ENCODE assay signal across 9 mouse cellular contexts in the genomic region with DNA sequence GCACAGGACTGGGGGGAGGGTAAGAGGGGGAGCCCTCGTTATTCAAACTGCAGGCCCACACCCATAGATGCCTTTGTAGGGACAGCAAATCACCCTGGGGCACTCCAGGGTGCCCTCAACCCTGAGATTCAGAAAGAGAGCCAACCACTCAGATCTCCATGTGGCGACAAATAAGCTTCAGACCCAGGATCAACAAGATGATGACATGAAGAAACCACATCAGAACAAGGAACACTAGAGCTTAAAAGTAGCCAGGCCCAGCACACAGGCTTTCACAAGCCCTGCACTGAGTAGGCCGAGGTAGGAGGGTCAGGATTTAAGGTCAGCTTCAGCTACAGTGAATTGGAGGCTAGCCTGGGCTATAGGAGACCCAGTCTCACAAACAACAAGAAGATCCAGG. TPM values are rescaled to one million over a fixed set of nuclear protein-coding genes. Genes with fewer than 3 reads are reported as not detected.
DNase-seq lines count a peak whose midpoint lies in the region; ATAC-seq lines count a peak whose summit lies in the region.
"Had no signal": no experiment of that assay in that cellular context is flagged by ENCODE, and none has a peak within 500 bp of the region (broad histone marks: within the 10 kb centered on the region; RNA-seq: fewer than 3 reads in every experiment).

No protein-coding gene starts in this region.

- no peaks in the 10 kb centered on the region for H3K9me3 ChIP-seq in heart, embryonic 12.5 days (replicated peaks)
- H3K9me3 ChIP-seq in hindbrain, embryonic 13.5 days = no peaks in the 10 kb centered on the region
- no peaks in the 10 kb centered on the region for H3K9me3 ChIP-seq in midbrain, embryonic 12.5 days

- H3K27ac ChIP-seq in heart, embryonic 12.5 days (ENCODE audit: poor library complexity, severe bottlenecking) = peak overlapping the region; percentile 85
- peak overlapping the region; percentile 63 for H3K27ac ChIP-seq in hindbrain, embryonic 13.5 days
- H3K27ac ChIP-seq in midbrain, embryonic 12.5 days (replicated peaks) = peak overlapping the region; percentile 66
- H3K27ac ChIP-seq: left cerebral cortex, adult 2 months had no signal

- 57% methylated on average over 3 of the region's 3 CpGs for WGBS in heart, embryonic 12.5 days
- WGBS in hindbrain, embryonic 13.5 days = 60% methylated on average over 3 of the region's 3 CpGs
- WGBS in midbrain, embryonic 12.5 days = 62% methylated on average over 3 of the region's 3 CpGs

- H3K4me2 ChIP-seq in heart, embryonic 12.5 days = no peak overlapping the region
- no peak overlapping the region for H3K4me2 ChIP-seq in hindbrain, embryonic 13.5 days
- no peak overlapping the region for H3K4me2 ChIP-seq in midbrain, embryonic 12.5 days (replicated peaks)

- ATAC-seq in heart, embryonic 12.5 days (ENCODE audit: insufficient number of reproducible peaks, low FRiP score) = no peak; the same call in 1 of the 2 replicates
- ATAC-seq in hindbrain, embryonic 13.5 days (ENCODE audit: low FRiP score) = peak; percentile 29
- ATAC-seq in midbrain, embryonic 12.5 days (ENCODE audit: low FRiP score, low read depth) = no peak

- H3K4me1 ChIP-seq in heart, embryonic 12.5 days (replicated peaks) = peaks cover 49% of the 10 kb centered on the region
- H3K4me1 ChIP-seq in hindbrain, embryonic 13.5 days (replicated peaks) = peaks cover 59% of the 10 kb centered on the region
- H3K4me1 ChIP-seq in midbrain, embryonic 12.5 days = peaks cover 31% of the 10 kb centered on the region

- no peak for DNase-seq in heart, adult 18-20 months
- peak; percentile 73 for DNase-seq in ES-CJ7 (ENCODE audit: low read depth, low spot score)
- DNase-seq in cerebellum, postnatal 14 days = no peak
- DNase-seq in cerebellum, adult 11-12 months = no peak
- no peak for DNase-seq in adrenal gland, postnatal 14 days

- peak overlapping the region; percentile 6; the same call in 1 of the 2 replicates for H3K9ac ChIP-seq in heart, embryonic 12.5 days
- no peak overlapping the region for H3K9ac ChIP-seq in hindbrain, embryonic 13.5 days
- H3K9ac ChIP-seq in midbrain, embryonic 12.5 days (replicated peaks) = no peak overlapping the region

- H3K36me3 ChIP-seq in heart, embryonic 12.5 days = peaks cover 36% of the 10 kb centered on the region
- H3K36me3 ChIP-seq in hindbrain, embryonic 13.5 days = peaks cover 26% of the 10 kb centered on the region
- H3K36me3 ChIP-seq in midbrain, embryonic 12.5 days = peaks cover 35% of the 10 kb centered on the region

- H3K27me3 ChIP-seq in heart, embryonic 12.5 days (replicated peaks) = no peaks in the 10 kb centered on the region
- no peaks in the 10 kb centered on the region for H3K27me3 ChIP-seq in hindbrain, embryonic 13.5 days
- H3K27me3 ChIP-seq in midbrain, embryonic 12.5 days = no peaks in the 10 kb centered on the region

- no peak overlapping the region for H3K4me3 ChIP-seq in heart, embryonic 12.5 days
- no peak overlapping the region for H3K4me3 ChIP-seq in hindbrain, embryonic 13.5 days
- H3K4me3 ChIP-seq in midbrain, embryonic 12.5 days = no peak overlapping the region
- H3K4me3 ChIP-seq: left cerebral cortex, adult 2 months had no signal

RNA-seq across cellular contexts. Expression of a gene that starts 11.3 kb away (rescaled TPM):
- polyA plus RNA-seq in heart, embryonic 12.5 days (2016; fragmentation: Nextera tagmentation; extraction: Ambion mirVana) = 32.1 and 35.6 TPM in 2 replicates
- 10 to 100 TPM; 40.5 to 41.1 TPM for total RNA-seq in heart, adult 18-20 months (2021)
- 103 and 105 TPM in 2 replicates for polyA plus RNA-seq in hindbrain, embryonic 13.5 days (2015; fragmentation: Nextera tagmentation; extraction: Ambion mirVana)
- polyA plus RNA-seq in midbrain, embryonic 12.5 days (2016; fragmentation: Nextera tagmentation; extraction: Ambion mirVana) = 82.7 and 93.7 TPM in 2 replicates
- 73.1 and 86.5 TPM in 2 replicates for total RNA-seq in adrenal gland, postnatal 14 days (2021)

RNA-seq across cellular contexts. Expression of a gene that starts 16.7 kb away (rescaled TPM):
- polyA plus RNA-seq in heart, embryonic 12.5 days (2016; fragmentation: Nextera tagmentation; extraction: Ambion mirVana) = 1.0 and 1.1 TPM in 2 replicates
- 1 to 10 TPM; 1.4 to 2.0 TPM for total RNA-seq in heart, adult 18-20 months (2021)
- polyA plus RNA-seq in hindbrain, embryonic 13.5 days (2015; fragmentation: Nextera tagmentation; extraction: Ambion mirVana) = 0.12 and 0.14 TPM in 2 replicates
- 0.17 TPM in 1 of 2 replicates, not detected in the other for polyA plus RNA-seq in midbrain, embryonic 12.5 days (2016; fragmentation: Nextera tagmentation; extraction: Ambion mirVana)
- total RNA-seq in adrenal gland, postnatal 14 days (2021) = 0.79 and 1.0 TPM in 2 replicates
- total RNA-seq: left cerebral cortex, adult 2 months had no signal

RNA-seq across cellular contexts. Expression of a gene that starts 24.1 kb away (rescaled TPM):
- polyA plus RNA-seq in heart, embryonic 12.5 days (2016; fragmentation: Nextera tagmentation; extraction: Ambion mirVana) = 289 and 301 TPM in 2 replicates
- total RNA-seq in heart, adult 18-20 months (2021) = 10 to 100 TPM; 66.7 to 73.1 TPM
- polyA plus RNA-seq in hindbrain, embryonic 13.5 days (2015; fragmentation: Nextera tagmentation; extraction: Ambion mirVana) = 191 and 193 TPM in 2 replicates
- 255 and 263 TPM in 2 replicates for polyA plus RNA-seq in midbrain, embryonic 12.5 days (2016; fragmentation: Nextera tagmentation; extraction: Ambion mirVana)
- 76.0 and 78.6 TPM in 2 replicates for total RNA-seq in adrenal gland, postnatal 14 days (2021)

RNA-seq across cellular contexts. Expression of a gene that starts 33.0 kb away (rescaled TPM):
- 0.65 and 0.71 TPM in 2 replicates for polyA plus RNA-seq in heart, embryonic 12.5 days (2016; fragmentation: Nextera tagmentation; extraction: Ambion mirVana)
- total RNA-seq in heart, adult 18-20 months (2021) = 1 to 10 TPM; 1.6 to 2.5 TPM
- 1.5 and 1.9 TPM in 2 replicates for polyA plus RNA-seq in hindbrain, embryonic 13.5 days (2015; fragmentation: Nextera tagmentation; extraction: Ambion mirVana)
- polyA plus RNA-seq in midbrain, embryonic 12.5 days (2016; fragmentation: Nextera tagmentation; extraction: Ambion mirVana) = 1.0 and 1.6 TPM in 2 replicates
- 1.6 and 2.0 TPM in 2 replicates for total RNA-seq in adrenal gland, postnatal 14 days (2021)

RNA-seq across cellular contexts. Expression of a gene that starts 40.2 kb away (rescaled TPM):
- polyA plus RNA-seq in heart, embryonic 12.5 days (2016; fragmentation: Nextera tagmentation; extraction: Ambion mirVana) = 76.0 and 78.6 TPM in 2 replicates
- 10 to 100 TPM; 29.9 to 35.7 TPM for total RNA-seq in heart, adult 18-20 months (2021)
- 122 and 132 TPM in 2 replicates for polyA plus RNA-seq in hindbrain, embryonic 13.5 days (2015; fragmentation: Nextera tagmentation; extraction: Ambion mirVana)
- polyA plus RNA-seq in midbrain, embryonic 12.5 days (2016; fragmentation: Nextera tagmentation; extraction: Ambion mirVana) = 115 and 118 TPM in 2 replicates
- total RNA-seq in adrenal gland, postnatal 14 days (2021) = 84.4 and 102 TPM in 2 replicates
